Mouse (Mus musculus): Measurements from ENCODE around the gene Katnal1. TPM values are rescaled to one million over a fixed set of nuclear protein-coding genes. Genes with fewer than 3 reads are reported as not detected.

Katnal1 gene
- 10.5 and 11.0 TPM in 2 replicates for polyA plus RNA-seq (2015; fragmentation: Nextera tagmentation; extraction: Ambion mirVana)

DNA sequence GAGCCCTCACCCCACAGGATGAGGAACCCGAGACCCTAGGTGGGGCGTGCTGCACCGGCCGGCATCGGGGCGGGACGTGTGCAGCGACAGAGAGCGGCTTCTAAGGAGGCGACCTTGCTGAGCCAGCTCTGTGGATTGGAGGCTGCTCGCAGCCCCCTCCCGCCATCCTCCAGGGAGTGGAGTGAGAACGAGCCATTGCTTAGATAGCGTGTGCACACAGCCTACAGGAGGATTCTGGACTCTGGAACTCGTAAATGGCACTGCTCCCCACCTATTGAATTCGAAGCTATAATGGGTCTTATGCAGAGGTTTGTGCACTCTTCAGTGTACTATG is at the start of gene Katnal1:
Gene Katnal1, minus strand, starts transcription at position 205 of the 334 bp plus-strand sequence.
- Histone ChIP-seq H3K9me3 (replicated peaks; ENCODE audit: control insufficient read depth, low read length) (no peaks in the 10 kb centered on the region), H3K4me2 (ENCODE audit: low read depth, low read length) (peak within 1 kb of the TSS; percentile 79), H3K36me3 (ENCODE audit: control insufficient read depth, insufficient read depth, low read length) (no peaks in the 10 kb centered on the region), H3K27me3 (ENCODE audit: control insufficient read depth, insufficient read depth, low read length) (no peaks in the 10 kb centered on the region), H3K27ac (ENCODE audit: low read length) (peak within 1 kb of the TSS; percentile 91), H3K4me3 (replicated peaks; ENCODE audit: low read length) (peak within 1 kb of the TSS; percentile 85), H3K9ac (ENCODE audit: low read length) (peak within 1 kb of the TSS; percentile 91), H3K4me1 (ENCODE audit: control insufficient read depth, insufficient read depth, low read length) (peaks cover 14% of the 10 kb centered on the region; the same call in 1 of the 2 replicates)
- WGBS: 3% methylated on average over 16 of the region's 16 CpGs
- ATAC-seq (ENCODE audit: insufficient read depth, low FRiP score): no peak

DNA sequence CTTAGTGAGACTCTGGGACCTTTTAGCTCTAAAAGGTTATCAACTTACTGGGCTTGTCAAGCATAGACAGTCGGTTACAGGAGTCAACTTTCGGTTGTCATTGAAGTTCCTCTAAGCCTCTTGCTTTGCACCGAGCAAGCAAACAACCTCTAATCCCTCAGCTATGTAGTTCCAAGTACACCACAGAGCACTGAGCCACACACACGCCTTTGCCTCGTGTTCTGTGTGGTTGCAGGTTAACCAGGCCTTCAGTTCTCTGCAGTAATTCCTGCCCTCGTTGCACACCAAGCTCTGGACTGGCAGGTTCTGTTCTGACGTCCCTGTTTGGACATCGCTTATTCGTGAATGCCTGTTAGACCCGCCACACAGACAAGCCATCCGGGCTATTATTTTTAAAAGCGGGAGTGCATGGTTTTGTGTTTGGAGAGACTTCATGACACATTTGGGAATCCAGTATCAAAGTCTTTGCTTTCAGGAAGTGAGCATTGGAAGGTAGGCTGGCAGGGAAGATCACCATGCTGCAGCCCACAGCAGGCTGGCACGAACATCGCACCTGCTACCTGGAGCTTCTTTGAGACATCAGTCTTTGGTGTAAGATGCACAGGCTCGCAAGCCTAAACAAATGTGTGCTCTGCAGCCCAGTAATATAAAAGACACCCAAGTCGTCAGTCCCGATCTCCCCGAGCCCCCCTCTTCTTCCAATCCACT is 49.5 kb upstream of the Katnal1 start:
- Histone ChIP-seq H3K4me3 (replicated peaks; ENCODE audit: low read length) (no peak overlapping the region), H3K9ac (ENCODE audit: low read length) (0 out of 2 replicates have a peak overlapping the region, but pooled peaks have one; percentile 52), H3K4me2 (ENCODE audit: low read depth, low read length) (no peak overlapping the region), H3K36me3 (ENCODE audit: control insufficient read depth, insufficient read depth, low read length) (no peaks in the 10 kb centered on the region), H3K9me3 (replicated peaks; ENCODE audit: control insufficient read depth, low read length) (peaks cover under 1% of the 10 kb centered on the region), H3K27ac (ENCODE audit: low read length) (peak overlapping the region; percentile 86), H3K27me3 (ENCODE audit: control insufficient read depth, insufficient read depth, low read length) (no peaks in the 10 kb centered on the region), H3K4me1 (ENCODE audit: control insufficient read depth, insufficient read depth, low read length) (peaks cover 15% of the 10 kb centered on the region; the same call in 1 of the 2 replicates)
- WGBS: 51% methylated on average over 18 of the region's 18 CpGs
- peak; percentile 70 for ATAC-seq (ENCODE audit: insufficient read depth, low FRiP score)

GRCm38 (mm10) chr5:148977698-148978457 is 48.8 kb upstream of the Katnal1 start:
- Histone ChIP-seq H3K4me3 (replicated peaks; ENCODE audit: low read length) (no peak overlapping the region), H3K9me3 (replicated peaks; ENCODE audit: control insufficient read depth, low read length) (no peaks in the 10 kb centered on the region), H3K4me2 (ENCODE audit: low read depth, low read length) (0 out of 2 replicates have a peak overlapping the region, but pooled peaks have one; percentile 9), H3K36me3 (ENCODE audit: control insufficient read depth, insufficient read depth, low read length) (no peaks in the 10 kb centered on the region), H3K27me3 (ENCODE audit: control insufficient read depth, insufficient read depth, low read length) (no peaks in the 10 kb centered on the region), H3K27ac (ENCODE audit: low read length) (peak overlapping the region; percentile 86), H3K4me1 (ENCODE audit: control insufficient read depth, insufficient read depth, low read length) (peaks cover 20% of the 10 kb centered on the region; the same call in 1 of the 2 replicates), H3K9ac (ENCODE audit: low read length) (peak overlapping the region; percentile 52)
- peak; percentile 53 for ATAC-seq (ENCODE audit: insufficient read depth, low FRiP score)
- WGBS: 20% methylated on average over 14 of the region's 14 CpGs

GRCm38 (mm10) chr5:148976876-148977275 is 47.8 kb upstream of the Katnal1 start:
- H3K4me1 ChIP-seq (ENCODE audit: control insufficient read depth, insufficient read depth, low read length): peaks cover 20% of the 10 kb centered on the region; the same call in 1 of the 2 replicates
- no peaks in the 10 kb centered on the region for H3K36me3 ChIP-seq (ENCODE audit: control insufficient read depth, insufficient read depth, low read length)
- H3K9me3 ChIP-seq (replicated peaks; ENCODE audit: control insufficient read depth, low read length): no peaks in the 10 kb centered on the region
- no peak overlapping the region for H3K27ac ChIP-seq (ENCODE audit: low read length)
- no peak overlapping the region for H3K4me3 ChIP-seq (replicated peaks; ENCODE audit: low read length)
- no peak overlapping the region for H3K4me2 ChIP-seq (ENCODE audit: low read depth, low read length)
- H3K9ac ChIP-seq (ENCODE audit: low read length): no peak overlapping the region
- no peaks in the 10 kb centered on the region for H3K27me3 ChIP-seq (ENCODE audit: control insufficient read depth, insufficient read depth, low read length)
- no peak for ATAC-seq (ENCODE audit: insufficient read depth, low FRiP score)
- 75% methylated on average over 8 of the region's 8 CpGs for WGBS

DNA sequence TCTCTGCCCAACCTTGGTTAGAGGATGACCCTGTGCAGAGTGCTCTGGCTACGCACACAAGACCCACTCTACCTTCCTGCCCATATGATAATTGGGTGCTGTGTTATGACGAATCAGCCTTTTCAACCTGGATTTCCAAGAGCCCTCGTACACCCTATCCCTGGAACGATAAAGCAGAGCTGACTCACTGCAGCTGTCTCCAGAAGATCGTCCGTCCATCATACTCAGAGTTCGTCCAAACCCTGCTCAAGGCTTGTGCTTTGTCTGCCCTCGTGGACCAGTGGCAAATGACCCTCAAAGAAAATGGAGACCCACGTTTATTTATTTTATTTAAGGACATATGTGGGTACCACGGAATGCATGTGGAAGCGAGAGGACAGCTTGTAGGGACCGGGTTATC is 45.9 kb upstream of the Katnal1 start:
- Histone ChIP-seq H3K27ac (ENCODE audit: low read length) (no peak overlapping the region), H3K4me2 (ENCODE audit: low read depth, low read length) (no peak overlapping the region), H3K4me3 (replicated peaks; ENCODE audit: low read length) (no peak overlapping the region), H3K9ac (ENCODE audit: low read length) (no peak overlapping the region), H3K36me3 (ENCODE audit: control insufficient read depth, insufficient read depth, low read length) (no peaks in the 10 kb centered on the region), H3K27me3 (ENCODE audit: control insufficient read depth, insufficient read depth, low read length) (no peaks in the 10 kb centered on the region), H3K4me1 (ENCODE audit: control insufficient read depth, insufficient read depth, low read length) (peaks cover 20% of the 10 kb centered on the region; the same call in 1 of the 2 replicates), H3K9me3 (replicated peaks; ENCODE audit: control insufficient read depth, low read length) (no peaks in the 10 kb centered on the region)
- no peak for ATAC-seq (ENCODE audit: insufficient read depth, low FRiP score)
- 86% methylated on average over 12 of the region's 12 CpGs for WGBS

DNA sequence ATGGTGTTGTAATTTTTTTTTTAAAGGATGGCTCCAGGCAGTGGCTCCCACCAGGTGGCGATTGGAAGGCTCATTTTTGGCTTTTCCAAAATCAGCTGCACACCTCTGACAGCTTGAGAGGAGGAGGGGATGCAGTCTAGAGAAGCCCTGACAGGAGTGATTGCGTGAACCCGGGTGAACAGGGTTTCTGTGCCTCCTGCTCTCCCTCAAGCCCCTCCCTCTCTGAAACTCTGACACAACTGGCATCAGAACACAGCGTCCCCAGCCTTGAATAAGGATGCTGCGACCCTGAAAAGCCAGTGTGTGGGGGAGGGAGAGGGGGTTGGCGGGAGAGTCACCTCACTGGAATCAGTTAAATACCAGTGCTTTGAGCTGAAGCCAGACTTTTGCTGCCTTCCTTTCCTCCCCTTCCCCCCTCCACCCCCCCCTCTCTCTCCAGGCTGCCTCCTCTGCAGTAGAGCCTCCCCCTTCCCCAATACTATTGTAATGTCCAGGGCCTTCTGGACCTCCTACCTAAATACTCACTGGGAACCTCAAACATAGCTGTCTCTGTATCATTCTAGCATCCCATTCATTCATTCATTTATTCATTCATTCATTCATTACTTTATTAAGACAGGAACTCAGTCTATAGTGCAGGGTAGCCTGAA is 44.0 kb upstream of the Katnal1 start:
- Histone ChIP-seq H3K9me3 (replicated peaks; ENCODE audit: control insufficient read depth, low read length) (no peaks in the 10 kb centered on the region), H3K27me3 (ENCODE audit: control insufficient read depth, insufficient read depth, low read length) (no peaks in the 10 kb centered on the region), H3K4me3 (replicated peaks; ENCODE audit: low read length) (no peak overlapping the region), H3K4me1 (ENCODE audit: control insufficient read depth, insufficient read depth, low read length) (peaks cover 17% of the 10 kb centered on the region; the same call in 1 of the 2 replicates), H3K36me3 (ENCODE audit: control insufficient read depth, insufficient read depth, low read length) (no peaks in the 10 kb centered on the region), H3K4me2 (ENCODE audit: low read depth, low read length) (no peak overlapping the region), H3K27ac (ENCODE audit: low read length) (no peak overlapping the region), H3K9ac (ENCODE audit: low read length) (peak overlapping the region; percentile 35; the same call in 1 of the 2 replicates)
- 16% methylated on average over 6 of the region's 6 CpGs for WGBS
- ATAC-seq (ENCODE audit: insufficient read depth, low FRiP score): no peak

- H3K9ac ChIP-seq (ENCODE audit: low read length): no peak overlapping the region
- no peak for ATAC-seq (ENCODE audit: insufficient read depth, low FRiP score)
- H3K27ac ChIP-seq (ENCODE audit: low read length): no peak overlapping the region
- WGBS: 77% methylated on average over 8 of the region's 8 CpGs
- no peak overlapping the region for H3K4me2 ChIP-seq (ENCODE audit: low read depth, low read length)
- peaks cover 10% of the 10 kb centered on the region; the same call in 1 of the 2 replicates for H3K4me1 ChIP-seq (ENCODE audit: control insufficient read depth, insufficient read depth, low read length)
- no peaks in the 10 kb centered on the region for H3K9me3 ChIP-seq (replicated peaks; ENCODE audit: control insufficient read depth, low read length)
- no peak overlapping the region for H3K4me3 ChIP-seq (replicated peaks; ENCODE audit: low read length)
- H3K27me3 ChIP-seq (ENCODE audit: control insufficient read depth, insufficient read depth, low read length): no peaks in the 10 kb centered on the region
- H3K36me3 ChIP-seq (ENCODE audit: control insufficient read depth, insufficient read depth, low read length): no peaks in the 10 kb centered on the region
Measured at GRCm38 (mm10) chr5:148972167-148972566, 43.0 kb upstream of the Katnal1 start.

DNA sequence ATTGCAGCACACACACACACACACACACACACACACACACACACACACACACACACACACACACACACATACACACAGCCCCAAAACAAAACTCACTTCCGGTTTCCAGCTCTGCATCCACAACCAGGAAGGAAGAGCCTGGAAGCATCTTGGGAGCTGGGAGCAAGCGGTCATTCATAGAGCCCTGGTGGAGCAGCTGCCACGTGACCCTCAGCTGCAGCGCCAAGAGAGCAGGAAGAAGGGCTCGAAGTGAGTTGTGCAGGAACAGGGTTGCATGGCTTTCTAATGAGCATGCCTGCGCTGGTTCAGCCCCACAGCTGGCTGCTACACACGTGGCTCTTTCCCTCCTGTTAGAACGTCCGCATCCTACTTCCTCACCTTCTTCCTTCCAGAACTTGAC is 40.5 kb upstream of the Katnal1 start:
- H3K27me3 ChIP-seq (ENCODE audit: control insufficient read depth, insufficient read depth, low read length): no peaks in the 10 kb centered on the region
- peak; percentile 34; the same call in 1 of the 2 replicates for ATAC-seq (ENCODE audit: insufficient read depth, low FRiP score)
- no peak overlapping the region for H3K4me3 ChIP-seq (replicated peaks; ENCODE audit: low read length)
- 43% methylated on average over 9 of the region's 9 CpGs for WGBS
- H3K4me2 ChIP-seq (ENCODE audit: low read depth, low read length): no peak overlapping the region
- no peaks in the 10 kb centered on the region for H3K36me3 ChIP-seq (ENCODE audit: control insufficient read depth, insufficient read depth, low read length)
- H3K9ac ChIP-seq (ENCODE audit: low read length): no peak overlapping the region
- peak overlapping the region; percentile 60; the same call in 1 of the 2 replicates for H3K27ac ChIP-seq (ENCODE audit: low read length)
- peaks cover 24% of the 10 kb centered on the region for H3K4me1 ChIP-seq (ENCODE audit: control insufficient read depth, insufficient read depth, low read length)
- H3K9me3 ChIP-seq (replicated peaks; ENCODE audit: control insufficient read depth, low read length): no peaks in the 10 kb centered on the region

Measured in stomach, embryonic 16.5 days (tissue).